Mouse (Mus musculus) embryonic fibroblast, embryonic 13.5 days (primary cell): ENCODE data around the gene Dagla.

Source experiments
- CTCF ChIP-seq: IDR thresholded peaks from 2 replicates; pipeline ENCODE4 v1.5.1; 2011; ENCODE audit warnings: mild to moderate bottlenecking, control low read depth, low read length, moderate library complexity, borderline replicate concordance; ENCODE audit not compliant: insufficient read depth
- POLR2A ChIP-seq: IDR thresholded peaks from 2 replicates; pipeline ENCODE4 v1.6.1; 2011; ENCODE audit warnings: low read depth, mild to moderate bottlenecking, control low read depth, low read length, moderate library complexity

DNA sequence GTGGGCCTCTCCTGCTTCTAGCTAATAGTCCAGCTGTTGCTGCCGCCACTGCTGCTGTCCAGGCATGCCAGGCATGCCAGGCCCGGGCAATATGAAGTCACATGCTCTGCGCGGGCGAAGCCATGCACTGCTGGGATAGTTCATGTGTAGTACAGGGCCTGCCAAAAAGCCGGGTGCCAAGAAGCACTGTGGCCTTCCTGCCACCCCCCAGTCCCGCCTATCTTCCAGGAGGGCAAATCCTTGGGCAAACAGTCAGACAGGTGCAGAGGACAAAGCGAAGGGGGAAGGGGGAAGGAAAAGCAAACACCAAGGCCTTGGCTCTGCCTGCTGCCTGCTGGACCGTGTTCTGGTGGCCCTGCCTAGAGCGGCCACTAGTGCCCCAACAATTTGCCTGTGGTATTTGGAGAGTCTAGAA is 18.2 kb downstream of the Dagla start:
- TF ChIP-seq CTCF (no peak), POLR2A (no peak)
